Mouse (Mus musculus) right cerebral cortex, postnatal 25 days (tissue): ENCODE results near the gene Lemd2.
"Not testable (repeated sequence)": the region's sequence is repeated elsewhere in the genome, so short reads cannot be mapped to it uniquely, and the experiment has no call there.

Experiments used
- DNase-seq: peaks from one replicate; pipeline ENCODE4 v3.0.0; 2022

Lemd2 gene

GRCm38 (mm10) chr17:27204075-27204909, at the start of gene Lemd2:
Gene Lemd2 (minus strand): TSS chr17:27204469.
- DNase-seq, result peak; percentile 95

GRCm38 (mm10) chr17:27251150-27251549, 46.9 kb upstream of the Lemd2 start:
- no peak for DNase-seq

GRCm38 (mm10) chr17:27250461-27250860, 46.2 kb upstream of the Lemd2 start:
- DNase-seq, result no peak

- DNase-seq, result no peak
These were observed 44.8 kb upstream of the Lemd2 start for GRCm38 (mm10) chr17:27249073-27249472.

- DNase-seq, result peak; percentile 70
These were observed 43.6 kb upstream of the Lemd2 start for GRCm38 (mm10) chr17:27247680-27248386.

GRCm38 (mm10) chr17:27245851-27246381, 41.6 kb upstream of the Lemd2 start:
- DNase-seq, result peak; percentile 70

- no peak for DNase-seq
These were observed 40.6 kb upstream of the Lemd2 start for GRCm38 (mm10) chr17:27244912-27245311.

GRCm38 (mm10) chr17:27242194-27243189, 38.2 kb upstream of the Lemd2 start:
- peak; percentile 80 for DNase-seq

- no peak for DNase-seq
These were observed 36.5 kb upstream of the Lemd2 start for GRCm38 (mm10) chr17:27240556-27241457.

GRCm38 (mm10) chr17:27239941-27240340, 35.7 kb upstream of the Lemd2 start:
- DNase-seq, result no peak

- DNase-seq, result no peak
These were observed 34.4 kb upstream of the Lemd2 start for GRCm38 (mm10) chr17:27238637-27239036.

GRCm38 (mm10) chr17:27237731-27238130, 33.5 kb upstream of the Lemd2 start:
- no peak for DNase-seq

- no peak for DNase-seq
These were observed 29.0 kb upstream of the Lemd2 start for GRCm38 (mm10) chr17:27233298-27233697.

GRCm38 (mm10) chr17:27232176-27232575, 27.9 kb upstream of the Lemd2 start:
- no peak for DNase-seq

- DNase-seq, result not testable (repeated sequence)
These were observed 27.3 kb upstream of the Lemd2 start for GRCm38 (mm10) chr17:27231586-27231985.

GRCm38 (mm10) chr17:27231146-27231503, 26.9 kb upstream of the Lemd2 start:
- DNase-seq, result peak; percentile 84

- no peak for DNase-seq
These were observed 26.3 kb upstream of the Lemd2 start for GRCm38 (mm10) chr17:27230455-27231145.

GRCm38 (mm10) chr17:27229710-27230454, 25.6 kb upstream of the Lemd2 start:
- DNase-seq, result no peak

- no peak for DNase-seq
These were observed 24.1 kb upstream of the Lemd2 start for GRCm38 (mm10) chr17:27228216-27228915.
